Comparison of ENCODE assay signal across 19 mouse cellular contexts in the genomic region with DNA sequence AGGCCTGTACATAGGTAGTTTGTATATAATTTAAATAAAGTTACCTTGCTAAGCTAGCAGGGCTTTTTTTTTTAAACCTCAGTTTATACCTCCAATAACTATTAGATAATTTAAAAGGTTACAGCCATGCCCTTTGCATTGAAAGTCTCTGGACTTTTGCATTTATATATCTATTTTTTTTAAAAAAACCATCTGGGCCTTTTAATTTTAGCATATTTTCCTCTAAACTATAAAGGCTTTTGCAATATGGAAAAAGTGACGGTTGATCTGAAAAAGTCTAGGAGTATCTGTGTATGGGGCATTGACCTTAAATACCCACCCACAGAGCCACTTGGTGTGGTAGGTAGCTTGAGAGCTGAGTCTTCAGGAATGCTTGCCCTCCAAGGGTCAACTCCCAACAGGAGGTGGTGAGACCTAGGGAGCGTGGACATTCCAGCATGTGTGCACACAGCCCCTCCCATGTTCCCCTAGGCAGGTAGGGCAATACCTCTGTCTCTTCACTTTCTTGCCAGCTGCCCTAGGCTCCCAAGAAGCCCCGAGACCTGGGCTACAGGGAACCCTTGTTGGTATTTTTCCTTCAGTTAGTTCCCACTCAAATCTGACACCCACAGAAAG.
"Had no signal": no experiment of that assay in that cellular context is flagged by ENCODE, and none has a peak within 500 bp of the region (broad histone marks: within the 10 kb centered on the region; RNA-seq: fewer than 3 reads in every experiment).

No protein-coding gene starts in this region.

- H3K9me3 ChIP-seq: lung, embryonic 15.5 days; midbrain, embryonic 10.5 days; midbrain, embryonic 12.5 days; neural tube, embryonic 13.5 days; neural tube, embryonic 15.5 days had no signal

- H3K9ac ChIP-seq: lung, embryonic 15.5 days; midbrain, embryonic 12.5 days; neural tube, embryonic 13.5 days; neural tube, embryonic 15.5 days had no signal

- ATAC-seq: midbrain, embryonic 16.5 days had no signal

- H3K4me3 ChIP-seq: lung, embryonic 15.5 days; midbrain, embryonic 10.5 days; midbrain, embryonic 12.5 days; myocyte; neural tube, embryonic 13.5 days; neural tube, embryonic 15.5 days had no signal

- H3K36me3 ChIP-seq: lung, embryonic 15.5 days; midbrain, embryonic 10.5 days; midbrain, embryonic 12.5 days; neural tube, embryonic 13.5 days; neural tube, embryonic 15.5 days had no signal

- H3K4me1 ChIP-seq: lung, embryonic 15.5 days had no signal

- DNase-seq: lung, adult 18-20 months; lung, postnatal 10 days; lung, postnatal 4 days; midbrain, embryonic 14.5 days; retina, postnatal 1 day; right cerebral cortex, adult 18-20 months; right cerebral cortex, postnatal 25 days; right cerebral cortex, postnatal 4 days; spleen, adult 18-20 months; thymus, adult 18-20 months; thymus, postnatal 14 days; thymus, postnatal 36 days had no signal

- H3K27ac ChIP-seq: lung, embryonic 15.5 days; midbrain, embryonic 10.5 days; midbrain, embryonic 12.5 days; neural tube, embryonic 13.5 days; neural tube, embryonic 15.5 days had no signal

- H3K4me2 ChIP-seq: lung, embryonic 15.5 days; midbrain, embryonic 12.5 days; neural tube, embryonic 13.5 days; neural tube, embryonic 15.5 days had no signal
